In genomic region chr10:79712029-79712428, GRCm38 (mm10) we compare ENCODE assay signal across 9 mouse cellular contexts. TPM values are rescaled to one million over a fixed set of nuclear protein-coding genes. Genes with fewer than 3 reads are reported as not detected.
DNase-seq lines count a peak whose midpoint lies in the region; ATAC-seq and TF ChIP-seq lines count a peak whose summit lies in the region.
"Had no signal": no experiment of that assay in that cellular context is flagged by ENCODE, and none has a peak within 500 bp of the region (broad histone marks: within the 10 kb centered on the region; RNA-seq: fewer than 3 reads in every experiment).

No protein-coding gene starts in this region.

- H3K9ac ChIP-seq in MEL (ENCODE audit: control insufficient read depth, low read depth, low read length, poor library complexity, severe bottlenecking): no peak overlapping the region
- H3K9ac ChIP-seq: midbrain, embryonic 12.5 days had no signal

- peaks cover 5% of the 10 kb centered on the region for H3K4me1 ChIP-seq in lung, adult 2 months (ENCODE audit: control insufficient read depth, insufficient read depth, low read length)
- H3K4me1 ChIP-seq in MEL (ENCODE audit: control insufficient read depth in 1 of 2, insufficient read depth in 2 of 2, low read length in 2 of 2): peaks cover 0 to 9% of the 10 kb centered on the region in 2 experiments; a peak in 2 of 4 replicates
- 0 out of 2 replicates have a peak, but pooled peaks cover 1% of the 10 kb centered on the region for H3K4me1 ChIP-seq in cortical plate, adult 2 months (ENCODE audit: control insufficient read depth, insufficient read depth, low read length)

- peaks cover 0 to 6% of the 10 kb centered on the region in 2 experiments; a peak in 2 of 4 replicates for H3K36me3 ChIP-seq in MEL (ENCODE audit: control insufficient read depth in 1 of 2, insufficient read depth in 2 of 2, low read length in 2 of 2)

- TF ChIP-seq POLR2A in lung, adult 2 months (IDR thresholded peaks at IDR 0.05; ENCODE audit: borderline replicate concordance, extremely low read depth, low read depth, low read length): no peak
- no peak for TF ChIP-seq POLR2A in MEL (IDR thresholded peaks at IDR 0.05; ENCODE audit: control insufficient read depth in 1 of 2, insufficient read depth in 1 of 2, low read depth in 1 of 2, low read length in 2 of 2, poor library complexity in 1 of 2)
- TF ChIP-seq POLR2A in cortical plate, adult 2 months (IDR thresholded peaks at IDR 0.05; ENCODE audit: extremely low read depth, insufficient read depth, low read length): no peak

- DNase-seq in lung, adult 2 months: peak; percentile 13
- DNase-seq in lung, postnatal 10 days: no peak
- peak; percentile 72 for DNase-seq in MEL (ENCODE audit: low read depth, low spot score)
- no peak for DNase-seq in adrenal gland, postnatal 14 days
- DNase-seq in urinary bladder, postnatal 36 days (ENCODE audit: low spot score in 2 of 2): no peak

- TF ChIP-seq RAD21 in MEL (IDR thresholded peaks at IDR 0.05; ENCODE audit: low read depth, low read length): no peak

- H3K79me2 ChIP-seq in MEL (ENCODE audit: control insufficient read depth, insufficient read depth, low read length, poor library complexity): peaks cover 13% of the 10 kb centered on the region

- 0 out of 2 replicates have a peak, but pooled peaks have one; percentile 13 for TF ChIP-seq CTCF in lung, adult 2 months (IDR thresholded peaks at IDR 0.05; ENCODE audit: insufficient read depth, low read length)
- TF ChIP-seq CTCF in MEL (IDR thresholded peaks at IDR 0.05 in 2 of 3, conservative IDR thresholded peaks at IDR 0.05 in 1 of 3; ENCODE audit: control insufficient read depth in 1 of 3, insufficient read depth in 1 of 3, low read depth in 2 of 3, low read length in 3 of 3, poor library complexity in 1 of 3, severe bottlenecking in 1 of 3): peak; percentile 22 to 64 (median 61); a peak in 5 of 6 replicates
- TF ChIP-seq CTCF in cortical plate, adult 2 months (IDR thresholded peaks at IDR 0.05; ENCODE audit: extremely low read depth, insufficient read depth, low read length): peak; percentile 19; the same call in 1 of the 2 replicates

- no peaks in the 10 kb centered on the region for H3K27me3 ChIP-seq in MEL (ENCODE audit: control insufficient read depth in 1 of 2, insufficient read depth in 2 of 2, low read length in 2 of 2)

- no peak overlapping the region for H3K4me3 ChIP-seq in lung, adult 2 months (replicated peaks; ENCODE audit: extremely low read depth, low read depth, low read length)
- no peak overlapping the region for H3K4me3 ChIP-seq in MEL (ENCODE audit: control insufficient read depth in 1 of 2, insufficient read depth in 1 of 2, low read depth in 2 of 2, low read length in 2 of 2)
- H3K4me3 ChIP-seq in cortical plate, adult 2 months (ENCODE audit: insufficient read depth, low read length): no peak overlapping the region
- H3K4me3 ChIP-seq: midbrain, embryonic 12.5 days had no signal

- no peaks in the 10 kb centered on the region for H3K9me3 ChIP-seq in MEL (replicated peaks; ENCODE audit: insufficient read depth, low read length)
- H3K9me3 ChIP-seq: midbrain, embryonic 12.5 days had no signal

- ATAC-seq in megakaryocyte progenitor cell, adult 5-6 weeks (replicated peaks; ENCODE audit: poor library complexity): peak; percentile 27; the same call in 1 of the 2 replicates

- H3K27ac ChIP-seq in MEL (ENCODE audit: control insufficient read depth, low read depth, low read length): no peak overlapping the region
- no peak overlapping the region for H3K27ac ChIP-seq in cortical plate, adult 2 months (ENCODE audit: insufficient read depth, low read length)
- H3K27ac ChIP-seq: midbrain, embryonic 12.5 days had no signal

- WGBS in lung, adult 2 months: 74% methylated on average over 1 of the region's 1 CpGs

- TF ChIP-seq EP300 in MEL (IDR thresholded peaks at IDR 0.05; ENCODE audit: low read depth in 1 of 2, low read length in 2 of 2): no peak

TF ChIP-seq in MEL, 35 proteins besides CTCF, POLR2A, EP300 and RAD21:
- TF ChIP-seq SMC3 (IDR thresholded peaks at IDR 0.05; ENCODE audit: low read depth, low read length): no peak
- TF ChIP-seq TBP (IDR thresholded peaks at IDR 0.05; ENCODE audit: low read depth, low read length): no peak
- no peak for TF ChIP-seq UBTF (IDR thresholded peaks at IDR 0.05; ENCODE audit: borderline replicate concordance, insufficient read depth, low read depth, low read length)
- no peak for TF ChIP-seq CHD1 (IDR thresholded peaks at IDR 0.05; ENCODE audit: low read depth, low read length)
- no peak for TF ChIP-seq BHLHE40 (IDR thresholded peaks at IDR 0.05; ENCODE audit: borderline replicate concordance, low read depth, low read length)
- TF ChIP-seq JUND (IDR thresholded peaks at IDR 0.05; ENCODE audit: low read depth, low read length): no peak
- no peak for TF ChIP-seq POLR2AphosphoS2 (IDR thresholded peaks at IDR 0.05; ENCODE audit: low read length)
- no peak for TF ChIP-seq MYB (IDR thresholded peaks at IDR 0.05; ENCODE audit: low read depth, low read length)
- TF ChIP-seq TAL1 (IDR thresholded peaks at IDR 0.05; ENCODE audit: low read length): no peak
- no peak for TF ChIP-seq MXI1 (IDR thresholded peaks at IDR 0.05; ENCODE audit: low read depth, low read length)

RNA-seq across cellular contexts. Expression of gene Hcn2, which starts 4.4 kb away (rescaled TPM):
- 3.0 and 3.9 TPM in 2 replicates for polyA plus RNA-seq in lung, adult 2 months (2012; rRNA removed)
- total RNA-seq in MEL (2012; rRNA removed): 0.42 and 0.59 TPM in 2 replicates
- polyA plus RNA-seq in MEL (2012; ENCODE audit: insufficient read depth in 1 of 2, insufficient read length in 2 of 2, low read depth in 1 of 2, low replicate concordance in 2 of 2, missing spikeins in 1 of 2): 1 to 10 TPM in 1 of 2 experiments, not detected in 1; 1.6 TPM
- polyA plus RNA-seq in cortical plate, adult 2 months (2012; rRNA removed): 123 and 128 TPM in 2 replicates
- total RNA-seq in megakaryocyte progenitor cell, adult 5-6 weeks (2015): not detected in 2 replicates
- not detected in 2 replicates for total RNA-seq in megakaryocyte progenitor cell, adult 5-6 weeks (2017)
- 7.1 and 10.6 TPM in 2 replicates for total RNA-seq in adrenal gland, postnatal 14 days (2021)
- polyA plus RNA-seq: heart, embryonic 16.5 days had no signal

RNA-seq across cellular contexts. Expression of gene Bsg, which starts 7.7 kb away (rescaled TPM):
- 684 and 692 TPM in 2 replicates for polyA plus RNA-seq in lung, adult 2 months (2012; rRNA removed)
- 346 and 406 TPM in 2 replicates for total RNA-seq in MEL (2012; rRNA removed)
- 100 to 1,000 TPM; 318 to 700 TPM for polyA plus RNA-seq in MEL (2012; ENCODE audit: insufficient read depth in 1 of 2, insufficient read length in 2 of 2, low read depth in 1 of 2, low replicate concordance in 2 of 2, missing spikeins in 1 of 2)
- polyA plus RNA-seq in cortical plate, adult 2 months (2012; rRNA removed): 1,018 and 1,074 TPM in 2 replicates
- total RNA-seq in megakaryocyte progenitor cell, adult 5-6 weeks (2015): 441 and 471 TPM in 2 replicates
- 272 TPM in 2 replicates for total RNA-seq in megakaryocyte progenitor cell, adult 5-6 weeks (2017)
- total RNA-seq in adrenal gland, postnatal 14 days (2021): 598 and 707 TPM in 2 replicates

RNA-seq across cellular contexts. Expression of gene Gzmm, which starts 23.2 kb away (rescaled TPM):
- polyA plus RNA-seq in lung, adult 2 months (2012; rRNA removed): 1.5 and 1.6 TPM in 2 replicates
- 1.5 and 2.5 TPM in 2 replicates for total RNA-seq in MEL (2012; rRNA removed)
- polyA plus RNA-seq in MEL (2012; ENCODE audit: insufficient read depth in 1 of 2, insufficient read length in 2 of 2, low read depth in 1 of 2, low replicate concordance in 2 of 2, missing spikeins in 1 of 2): 1 to 10 TPM in 1 of 2 experiments, not detected in 1; 2.3 TPM
- polyA plus RNA-seq in cortical plate, adult 2 months (2012; rRNA removed): 1.1 and 1.4 TPM in 2 replicates
- total RNA-seq in megakaryocyte progenitor cell, adult 5-6 weeks (2015): 0.29 and 0.49 TPM in 2 replicates
- 1.1 and 2.8 TPM in 2 replicates for total RNA-seq in megakaryocyte progenitor cell, adult 5-6 weeks (2017)
- 0.89 and 1.1 TPM in 2 replicates for total RNA-seq in adrenal gland, postnatal 14 days (2021)

RNA-seq across cellular contexts. Expression of gene Cdc34, which starts 30.0 kb away (rescaled TPM):
- polyA plus RNA-seq in lung, adult 2 months (2012; rRNA removed): 112 and 121 TPM in 2 replicates
- 288 and 318 TPM in 2 replicates for total RNA-seq in MEL (2012; rRNA removed)
- 100 to 1,000 TPM; 417 to 422 TPM for polyA plus RNA-seq in MEL (2012; ENCODE audit: insufficient read depth in 1 of 2, insufficient read length in 2 of 2, low read depth in 1 of 2, low replicate concordance in 2 of 2, missing spikeins in 1 of 2)
- 110 TPM in 2 replicates for polyA plus RNA-seq in cortical plate, adult 2 months (2012; rRNA removed)
- total RNA-seq in megakaryocyte progenitor cell, adult 5-6 weeks (2015): 69.2 and 79.0 TPM in 2 replicates
- total RNA-seq in megakaryocyte progenitor cell, adult 5-6 weeks (2017): 154 and 169 TPM in 2 replicates
- 79.1 and 82.4 TPM in 2 replicates for total RNA-seq in adrenal gland, postnatal 14 days (2021)

RNA-seq across cellular contexts. Expression of gene Polrmt, which starts 34.4 kb away (rescaled TPM):
- 42.0 and 46.2 TPM in 2 replicates for polyA plus RNA-seq in lung, adult 2 months (2012; rRNA removed)
- total RNA-seq in MEL (2012; rRNA removed): 35.7 and 36.7 TPM in 2 replicates
- polyA plus RNA-seq in MEL (2012; ENCODE audit: insufficient read depth in 1 of 2, insufficient read length in 2 of 2, low read depth in 1 of 2, low replicate concordance in 2 of 2, missing spikeins in 1 of 2): 10 to 100 TPM in 1 of 2 experiments, not detected in 1; 66.9 TPM
- polyA plus RNA-seq in cortical plate, adult 2 months (2012; rRNA removed): 51.6 and 54.9 TPM in 2 replicates
- total RNA-seq in megakaryocyte progenitor cell, adult 5-6 weeks (2015): 36.9 and 46.9 TPM in 2 replicates
- total RNA-seq in megakaryocyte progenitor cell, adult 5-6 weeks (2017): 10.8 and 14.6 TPM in 2 replicates
- total RNA-seq in adrenal gland, postnatal 14 days (2021): 59.2 and 65.4 TPM in 2 replicates

Comparison
In these comparisons a context has a peak if more than half of its experiments do, and no peak if none do; other contexts are left out.
1. DNase-seq: peak in lung, adult 2 months (single experiment) and MEL (single experiment); none in lung, postnatal 10 days (single experiment), adrenal gland, postnatal 14 days (single experiment) and urinary bladder, postnatal 36 days (0 of 2).
2. Peak in every context shown above with its lines, with median percentiles within 50 percentile points of each other: CTCF ChIP-seq.